ENCODE assay signal across 13 mouse cellular contexts in genomic region chr11:60206207-60206606, GRCm38 (mm10). TPM values are rescaled to one million over a fixed set of nuclear protein-coding genes. Genes with fewer than 3 reads are reported as not detected.
DNase-seq lines count a peak whose midpoint lies in the region; ATAC-seq lines count a peak whose summit lies in the region.
"Had no signal": no experiment of that assay in that cellular context is flagged by ENCODE, and none has a peak within 500 bp of the region (broad histone marks: within the 10 kb centered on the region; RNA-seq: fewer than 3 reads in every experiment).

No protein-coding gene starts in this region.

- H3K27ac ChIP-seq in heart, embryonic 13.5 days (replicated peaks) = no peak overlapping the region
- H3K27ac ChIP-seq in neural tube, embryonic 12.5 days = no peak overlapping the region
- no peak overlapping the region for H3K27ac ChIP-seq in neural tube, embryonic 15.5 days (replicated peaks)
- H3K27ac ChIP-seq in lung, embryonic 16.5 days (ENCODE audit: low read length) = 0 out of 2 replicates have a peak overlapping the region, but pooled peaks have one; percentile 8
- H3K27ac ChIP-seq: embryonic facial prominence, embryonic 13.5 days had no signal

- H3K36me3 ChIP-seq in heart, embryonic 13.5 days = peaks cover 64% of the 10 kb centered on the region
- peaks cover 59% of the 10 kb centered on the region for H3K36me3 ChIP-seq in neural tube, embryonic 12.5 days
- peaks cover 44% of the 10 kb centered on the region for H3K36me3 ChIP-seq in neural tube, embryonic 15.5 days
- H3K36me3 ChIP-seq in lung, embryonic 16.5 days (ENCODE audit: control insufficient read depth, insufficient read depth, low read length) = peaks cover 42% of the 10 kb centered on the region

- H3K9me3 ChIP-seq in heart, embryonic 13.5 days = no peaks in the 10 kb centered on the region
- H3K9me3 ChIP-seq in neural tube, embryonic 12.5 days = no peaks in the 10 kb centered on the region
- no peaks in the 10 kb centered on the region for H3K9me3 ChIP-seq in neural tube, embryonic 15.5 days (replicated peaks)
- no peaks in the 10 kb centered on the region for H3K9me3 ChIP-seq in lung, embryonic 16.5 days (ENCODE audit: control insufficient read depth, low read length)
- H3K9me3 ChIP-seq: embryonic facial prominence, embryonic 13.5 days had no signal

- WGBS in heart, embryonic 13.5 days = 62% methylated on average over 5 of the region's 5 CpGs
- 89% methylated on average over 5 of the region's 5 CpGs for WGBS in neural tube, embryonic 12.5 days
- 73% methylated on average over 5 of the region's 5 CpGs for WGBS in neural tube, embryonic 15.5 days
- WGBS in lung, embryonic 16.5 days = 38% methylated on average over 5 of the region's 5 CpGs

- no peak overlapping the region for H3K4me2 ChIP-seq in heart, embryonic 13.5 days
- 0 out of 2 replicates have a peak overlapping the region, but pooled peaks have one; percentile 6 for H3K4me2 ChIP-seq in neural tube, embryonic 12.5 days (replicated peaks)
- H3K4me2 ChIP-seq in neural tube, embryonic 15.5 days = no peak overlapping the region
- H3K4me2 ChIP-seq in lung, embryonic 16.5 days (ENCODE audit: low read depth, low read length) = no peak overlapping the region
- H3K4me2 ChIP-seq: embryonic facial prominence, embryonic 13.5 days; midbrain, embryonic 11.5 days had no signal

- ATAC-seq in heart, embryonic 13.5 days (ENCODE audit: extremely low read depth, insufficient number of reproducible peaks, low FRiP score, low TSS enrichment) = no peak
- no peak for ATAC-seq in neural tube, embryonic 12.5 days (ENCODE audit: low FRiP score, low read depth)
- no peak for ATAC-seq in neural tube, embryonic 15.5 days (ENCODE audit: low FRiP score)
- no peak for ATAC-seq in lung, embryonic 16.5 days (ENCODE audit: low read depth)

- no peaks in the 10 kb centered on the region for H3K27me3 ChIP-seq in heart, embryonic 13.5 days (replicated peaks)
- no peaks in the 10 kb centered on the region for H3K27me3 ChIP-seq in neural tube, embryonic 12.5 days (replicated peaks)
- H3K27me3 ChIP-seq in neural tube, embryonic 15.5 days (replicated peaks) = no peaks in the 10 kb centered on the region
- no peaks in the 10 kb centered on the region for H3K27me3 ChIP-seq in lung, embryonic 16.5 days (ENCODE audit: control insufficient read depth, insufficient read depth, low read depth, low read length)
- H3K27me3 ChIP-seq: CH12.LX; embryonic facial prominence, embryonic 13.5 days had no signal

- DNase-seq in heart, postnatal 14 days = no peak
- no peak for DNase-seq in adrenal gland, adult 8-10 months
- no peak for DNase-seq in kidney, postnatal 10 days
- DNase-seq: cerebellum, adult 9-10 months; kidney, adult 18-20 months; thymus, adult 18-20 months had no signal

- peaks cover 61% of the 10 kb centered on the region for H3K4me1 ChIP-seq in heart, embryonic 13.5 days
- H3K4me1 ChIP-seq in neural tube, embryonic 12.5 days = peaks cover 68% of the 10 kb centered on the region
- H3K4me1 ChIP-seq in neural tube, embryonic 15.5 days = peaks cover 77% of the 10 kb centered on the region
- H3K4me1 ChIP-seq in lung, embryonic 16.5 days (replicated peaks; ENCODE audit: control insufficient read depth, insufficient read depth, low read length) = peaks cover 51% of the 10 kb centered on the region

- intact Hi-C loops in heart, postnatal 14 days (cut with DNase I) = no loop called here

- peak overlapping the region; percentile 82; the same call in 1 of the 2 replicates for H3K9ac ChIP-seq in heart, embryonic 13.5 days
- 0 out of 2 replicates have a peak overlapping the region, but pooled peaks have one; percentile 10 for H3K9ac ChIP-seq in neural tube, embryonic 12.5 days
- H3K9ac ChIP-seq in neural tube, embryonic 15.5 days (replicated peaks) = no peak overlapping the region
- no peak overlapping the region for H3K9ac ChIP-seq in lung, embryonic 16.5 days (ENCODE audit: low read length)
- H3K9ac ChIP-seq: embryonic facial prominence, embryonic 13.5 days had no signal

- H3K4me3 ChIP-seq in heart, embryonic 13.5 days = no peak overlapping the region
- H3K4me3 ChIP-seq in neural tube, embryonic 12.5 days = no peak overlapping the region
- H3K4me3 ChIP-seq in neural tube, embryonic 15.5 days (replicated peaks) = no peak overlapping the region
- no peak overlapping the region for H3K4me3 ChIP-seq in lung, embryonic 16.5 days (ENCODE audit: low read length)
- H3K4me3 ChIP-seq: embryonic facial prominence, embryonic 13.5 days had no signal

RNA-seq across cellular contexts. Expression of gene Srebf1, which starts 16.2 kb away (rescaled TPM):
- polyA plus RNA-seq in heart, embryonic 13.5 days (2015; fragmentation: Nextera tagmentation; extraction: Ambion mirVana) = 34.4 and 41.8 TPM in 2 replicates
- 10 to 100 TPM; 29.0 to 32.0 TPM for total RNA-seq in heart, postnatal 14 days (2021)
- polyA plus RNA-seq in neural tube, embryonic 12.5 days (2016; fragmentation: Nextera tagmentation; extraction: Ambion mirVana) = 50.0 and 50.9 TPM in 2 replicates
- polyA plus RNA-seq in neural tube, embryonic 15.5 days (2015; fragmentation: Nextera tagmentation; extraction: Ambion mirVana) = 44.2 and 50.0 TPM in 2 replicates
- 65.9 and 74.3 TPM in 2 replicates for polyA plus RNA-seq in lung, embryonic 16.5 days (2015; fragmentation: Nextera tagmentation; extraction: Ambion mirVana)
- total RNA-seq in adrenal gland, adult 8-10 months (2022) = 100 to 1,000 TPM; 165 to 367 (median 213) TPM

Comparison
In these comparisons a context has a peak if more than half of its experiments do, and no peak if none do; other contexts are left out.
1. H3K9ac ChIP-seq: peak in heart, embryonic 13.5 days (single experiment) and neural tube, embryonic 12.5 days (single experiment); none in neural tube, embryonic 15.5 days (single experiment) and lung, embryonic 16.5 days (single experiment).